7 mouse cellular contexts compared by ENCODE assay signal in the genomic region with DNA sequence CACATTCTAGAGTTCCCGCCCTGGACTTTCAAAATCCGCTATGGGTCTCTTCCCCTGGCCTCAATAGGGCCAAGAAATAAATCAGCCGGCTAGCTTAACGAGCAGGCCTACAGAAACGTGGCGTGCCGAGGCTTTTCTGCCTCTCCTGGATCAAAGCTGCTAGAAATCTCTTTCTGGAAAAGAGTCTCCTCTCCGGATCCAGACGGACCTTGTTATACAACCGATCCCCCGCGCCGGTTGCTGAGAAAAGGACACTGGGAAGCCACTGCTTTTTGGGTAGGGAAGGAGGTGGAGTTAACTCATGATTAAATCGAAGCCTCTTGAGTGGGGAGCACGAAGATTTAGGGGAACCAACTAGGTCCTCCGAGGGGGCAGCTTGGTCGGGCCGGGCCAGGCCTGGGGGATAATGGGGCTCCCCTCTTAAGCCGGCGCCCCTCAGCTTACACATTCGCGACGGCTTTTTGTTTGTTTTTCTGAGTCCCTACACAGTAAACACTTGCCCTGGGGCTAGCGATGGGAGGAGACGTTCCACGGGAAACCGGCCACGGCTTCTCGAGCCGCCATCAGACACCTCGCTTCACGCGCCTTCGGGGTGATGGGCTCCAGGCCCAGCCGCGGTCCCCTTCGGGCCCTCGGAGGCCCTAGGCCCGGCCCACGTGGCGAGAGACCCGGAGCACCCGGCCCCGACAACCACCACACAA. TPM values are rescaled to one million over a fixed set of nuclear protein-coding genes. Genes with fewer than 3 reads are reported as not detected.
DNase-seq lines count a peak whose midpoint lies in the region; TF ChIP-seq lines count a peak whose summit lies in the region.

No protein-coding gene starts in this region.

- H3K9me3 ChIP-seq in hindbrain, embryonic 10.5 days: no peaks in the 10 kb centered on the region

- H3K27ac ChIP-seq in embryonic fibroblast, embryonic 13.5 days (ENCODE audit: insufficient read depth, low read length): peak overlapping the region; percentile 99
- H3K27ac ChIP-seq in hindbrain, embryonic 10.5 days: peak overlapping the region; percentile 100

- WGBS in hindbrain, embryonic 10.5 days: under 1% methylated on average over 44 of the region's 44 CpGs

- peak overlapping the region; percentile 89 for H3K4me3 ChIP-seq in embryonic fibroblast, embryonic 13.5 days (ENCODE audit: insufficient read depth, low read length)
- peak overlapping the region; percentile 100 for H3K4me3 ChIP-seq in hindbrain, embryonic 10.5 days

- H3K4me1 ChIP-seq in embryonic fibroblast, embryonic 13.5 days (ENCODE audit: control insufficient read depth, insufficient read depth, low read length): 0 out of 2 replicates have a peak, but pooled peaks cover 2% of the 10 kb centered on the region
- peaks cover 35% of the 10 kb centered on the region for H3K4me1 ChIP-seq in hindbrain, embryonic 10.5 days (replicated peaks)

- H3K36me3 ChIP-seq in hindbrain, embryonic 10.5 days: peaks cover 45% of the 10 kb centered on the region

- no peaks in the 10 kb centered on the region for H3K27me3 ChIP-seq in hindbrain, embryonic 10.5 days (ENCODE audit: insufficient read depth, poor library complexity, severe bottlenecking)

- TF ChIP-seq CTCF in embryonic fibroblast, embryonic 13.5 days (IDR thresholded peaks at IDR 0.05; ENCODE audit: borderline replicate concordance, insufficient read depth, low read length): no peak

- TF ChIP-seq POLR2A in embryonic fibroblast, embryonic 13.5 days (IDR thresholded peaks at IDR 0.05; ENCODE audit: low read depth, low read length): no peak; the same call in 1 of the 2 replicates

- peak; percentile 67 for DNase-seq in MEL-GATA-1-ER (ENCODE audit: extremely low read depth, low read depth)
- peak; percentile 54 to 63 for DNase-seq in adrenal gland, postnatal 36 days
- DNase-seq in hindbrain, embryonic 10.5 days (ENCODE audit: low spot score): peak; percentile 32
- peak; percentile 45 for DNase-seq in layer of hippocampus, adult 9-10 months (ENCODE audit: low spot score)
- peak; percentile 42 for DNase-seq in lung, postnatal 25 days (ENCODE audit: low spot score)
- peak; percentile 46 for DNase-seq in skeletal muscle tissue, adult 2 months (ENCODE audit: low read depth, low spot score)

RNA-seq across cellular contexts. Expression of a gene that starts 0.5 kb away (rescaled TPM):
- total RNA-seq in adrenal gland, postnatal 36 days (2021): 10 to 100 TPM; 17.3 to 27.7 TPM
- 16.5 and 19.5 TPM in 2 replicates for polyA plus RNA-seq in embryonic fibroblast, embryonic 13.5 days (2011; ENCODE audit: insufficient read length, low read depth, missing spikeins)
- 29.1 and 29.3 TPM in 2 replicates for polyA plus RNA-seq in hindbrain, embryonic 10.5 days (2016; fragmentation: Nextera tagmentation; extraction: Ambion mirVana)

RNA-seq across cellular contexts. Expression of a gene that starts 0.9 kb away (rescaled TPM):
- total RNA-seq in adrenal gland, postnatal 36 days (2021): 100 to 1,000 TPM; 219 to 230 TPM
- 559 and 769 TPM in 2 replicates for polyA plus RNA-seq in embryonic fibroblast, embryonic 13.5 days (2011; ENCODE audit: insufficient read length, low read depth, missing spikeins)
- polyA plus RNA-seq in hindbrain, embryonic 10.5 days (2016; fragmentation: Nextera tagmentation; extraction: Ambion mirVana): 877 and 924 TPM in 2 replicates

RNA-seq across cellular contexts. Expression of a gene that starts 33.1 kb away (rescaled TPM):
- 10 to 100 TPM; 41.4 to 50.8 TPM for total RNA-seq in adrenal gland, postnatal 36 days (2021)
- polyA plus RNA-seq in embryonic fibroblast, embryonic 13.5 days (2011; ENCODE audit: insufficient read length, low read depth, missing spikeins): 37.8 and 50.2 TPM in 2 replicates
- 25.5 and 34.9 TPM in 2 replicates for polyA plus RNA-seq in hindbrain, embryonic 10.5 days (2016; fragmentation: Nextera tagmentation; extraction: Ambion mirVana)

RNA-seq across cellular contexts. Expression of a gene that starts 40.3 kb away (rescaled TPM):
- total RNA-seq in adrenal gland, postnatal 36 days (2021): under 1 TPM in 1 of 2 experiments, not detected in 1; 0.56 TPM
- not detected in 2 replicates for polyA plus RNA-seq in embryonic fibroblast, embryonic 13.5 days (2011; ENCODE audit: insufficient read length, low read depth, missing spikeins)
- polyA plus RNA-seq in hindbrain, embryonic 10.5 days (2016; fragmentation: Nextera tagmentation; extraction: Ambion mirVana): 0.44 and 0.84 TPM in 2 replicates

RNA-seq across cellular contexts. Expression of a gene that starts 53.9 kb away (rescaled TPM):
- 1 to 10 TPM; 7.8 to 9.0 TPM for total RNA-seq in adrenal gland, postnatal 36 days (2021)
- 2.3 and 4.1 TPM in 2 replicates for polyA plus RNA-seq in embryonic fibroblast, embryonic 13.5 days (2011; ENCODE audit: insufficient read length, low read depth, missing spikeins)
- 31.9 and 40.0 TPM in 2 replicates for polyA plus RNA-seq in hindbrain, embryonic 10.5 days (2016; fragmentation: Nextera tagmentation; extraction: Ambion mirVana)

Comparison
In these comparisons a context has a peak if more than half of its experiments do, and no peak if none do; other contexts are left out.
1. Peak in every context shown above with its lines: DNase-seq, H3K4me3 ChIP-seq and H3K27ac ChIP-seq.